Mouse (Mus musculus): Measurements from ENCODE around the gene Catsperg1. TPM values are rescaled to one million over a fixed set of nuclear protein-coding genes. Genes with fewer than 3 reads are reported as not detected.
"Not testable (repeated sequence)": the region's sequence is repeated elsewhere in the genome, so short reads cannot be mapped to it uniquely, and the experiment has no call there.

The Catsperg1 gene
- polyA plus RNA-seq, 1 experiment from 2014 or later = 0.19 TPM

GRCm38 (mm10) chr7:29144006-29144405 lies 69.8 kb downstream of the Catsperg1 start:
- no peaks in the 10 kb centered on the region for H3K27me3 ChIP-seq (replicated peaks; ENCODE audit: control insufficient read depth, insufficient read depth, low read length)
- H3K27ac ChIP-seq (replicated peaks; ENCODE audit: low read depth, low read length) = no peak overlapping the region
- H3K9ac ChIP-seq (ENCODE audit: low read depth, low read length) = no peak overlapping the region
- WGBS = 90% methylated on average over 4 of the region's 4 CpGs
- DNase-seq (ENCODE audit: low spot score) = no peak
- no peak overlapping the region for H3K4me3 ChIP-seq (ENCODE audit: low read depth, low read length)
- no peaks in the 10 kb centered on the region for H3K9me3 ChIP-seq (ENCODE audit: control insufficient read depth, low read length)
- ATAC-seq (ENCODE audit: low read depth) = no peak
- H3K4me2 ChIP-seq (ENCODE audit: low read depth, low read length) = no peak overlapping the region
- H3K4me1 ChIP-seq (ENCODE audit: control insufficient read depth, insufficient read depth, low read length) = no peaks in the 10 kb centered on the region
- no peaks in the 10 kb centered on the region for H3K36me3 ChIP-seq (ENCODE audit: control insufficient read depth, insufficient read depth, low read length)

- Histone ChIP-seq H3K4me2 (ENCODE audit: low read depth, low read length) (no peak overlapping the region), H3K27me3 (replicated peaks; ENCODE audit: control insufficient read depth, insufficient read depth, low read length) (no peaks in the 10 kb centered on the region), H3K36me3 (ENCODE audit: control insufficient read depth, insufficient read depth, low read length) (no peaks in the 10 kb centered on the region), H3K9me3 (ENCODE audit: control insufficient read depth, low read length) (no peaks in the 10 kb centered on the region), H3K9ac (ENCODE audit: low read depth, low read length) (no peak overlapping the region), H3K27ac (replicated peaks; ENCODE audit: low read depth, low read length) (no peak overlapping the region), H3K4me3 (ENCODE audit: low read depth, low read length) (no peak overlapping the region), H3K4me1 (ENCODE audit: control insufficient read depth, insufficient read depth, low read length) (no peaks in the 10 kb centered on the region)
- ATAC-seq (ENCODE audit: low read depth) (no peak), DNase-seq (ENCODE audit: low spot score) (no peak)
- WGBS = 77% methylated on average over 8 of the region's 8 CpGs
Measured at GRCm38 (mm10) chr7:29141416-29141815, 72.4 kb downstream of the Catsperg1 start.

- H3K4me1 ChIP-seq (ENCODE audit: control insufficient read depth, insufficient read depth, low read length); H3K27me3 ChIP-seq (replicated peaks; ENCODE audit: control insufficient read depth, insufficient read depth, low read length); H3K9me3 ChIP-seq (ENCODE audit: control insufficient read depth, low read length); H3K9ac ChIP-seq (ENCODE audit: low read depth, low read length); DNase-seq (ENCODE audit: low spot score); H3K4me2 ChIP-seq (ENCODE audit: low read depth, low read length); H3K27ac ChIP-seq (replicated peaks; ENCODE audit: low read depth, low read length); H3K36me3 ChIP-seq (ENCODE audit: control insufficient read depth, insufficient read depth, low read length); H3K4me3 ChIP-seq (ENCODE audit: low read depth, low read length); ATAC-seq (ENCODE audit: low read depth): not testable (repeated sequence)
- 89% methylated on average over 3 of the region's 4 CpGs for WGBS
Measured at GRCm38 (mm10) chr7:29139237-29139636, 74.6 kb downstream of the Catsperg1 start.

- no peak overlapping the region for H3K27ac ChIP-seq (replicated peaks; ENCODE audit: low read depth, low read length)
- no peak for ATAC-seq (ENCODE audit: low read depth)
- 44% methylated on average over 16 of the region's 16 CpGs for whole genome bisulfite sequencing
Measured at GRCm38 (mm10) chr7:29137429-29137828, 76.4 kb downstream of the Catsperg1 start.

GRCm38 (mm10) chr7:29134693-29135386 lies 79.0 kb downstream of the Catsperg1 start, which contains the start of gene Rasgrp4:
Gene Rasgrp4, plus strand, starts transcription at chr7:29134851.
- peak; percentile 73 for DNase-seq (ENCODE audit: low spot score)
- Histone ChIP-seq H3K9ac (ENCODE audit: low read depth, low read length) (peak within 1 kb of the TSS; percentile 53), H3K9me3 (ENCODE audit: control insufficient read depth, low read length) (no peaks in the 10 kb centered on the region), H3K36me3 (ENCODE audit: control insufficient read depth, insufficient read depth, low read length) (no peaks in the 10 kb centered on the region), H3K27ac (replicated peaks; ENCODE audit: low read depth, low read length) (no peak within 1 kb of the TSS), H3K4me1 (ENCODE audit: control insufficient read depth, insufficient read depth, low read length) (no peaks in the 10 kb centered on the region), H3K27me3 (replicated peaks; ENCODE audit: control insufficient read depth, insufficient read depth, low read length) (no peaks in the 10 kb centered on the region), H3K4me2 (ENCODE audit: low read depth, low read length) (peak within 1 kb of the TSS; percentile 64), H3K4me3 (ENCODE audit: low read depth, low read length) (peak within 1 kb of the TSS; percentile 33)
- ATAC-seq (ENCODE audit: low read depth) = peak; percentile 71; the same call in 1 of the 2 replicates
- 4% methylated on average over 9 of the region's 20 CpGs for WGBS

More at GRCm38 (mm10) chr7:29137429-29137828, 76.4 kb downstream of the Catsperg1 start:
- Histone ChIP-seq H3K4me2 (ENCODE audit: low read depth, low read length) (no peak overlapping the region), H3K4me1 (ENCODE audit: control insufficient read depth, insufficient read depth, low read length) (no peaks in the 10 kb centered on the region), H3K4me3 (ENCODE audit: low read depth, low read length) (no peak overlapping the region), H3K27me3 (replicated peaks; ENCODE audit: control insufficient read depth, insufficient read depth, low read length) (no peaks in the 10 kb centered on the region), H3K9ac (ENCODE audit: low read depth, low read length) (no peak overlapping the region), H3K9me3 (ENCODE audit: control insufficient read depth, low read length) (no peaks in the 10 kb centered on the region), H3K36me3 (ENCODE audit: control insufficient read depth, insufficient read depth, low read length) (no peaks in the 10 kb centered on the region)
- DNase-seq (ENCODE audit: low spot score) = no peak

GRCm38 (mm10) chr7:29134230-29134629 lies 79.6 kb downstream of the Catsperg1 start:
- Histone ChIP-seq H3K4me1 (ENCODE audit: control insufficient read depth, insufficient read depth, low read length) (no peaks in the 10 kb centered on the region), H3K36me3 (ENCODE audit: control insufficient read depth, insufficient read depth, low read length) (no peaks in the 10 kb centered on the region), H3K4me2 (ENCODE audit: low read depth, low read length) (peak overlapping the region; percentile 64), H3K9me3 (ENCODE audit: control insufficient read depth, low read length) (no peaks in the 10 kb centered on the region), H3K27ac (replicated peaks; ENCODE audit: low read depth, low read length) (no peak overlapping the region), H3K27me3 (replicated peaks; ENCODE audit: control insufficient read depth, insufficient read depth, low read length) (no peaks in the 10 kb centered on the region), H3K4me3 (ENCODE audit: low read depth, low read length) (peak overlapping the region; percentile 33), H3K9ac (ENCODE audit: low read depth, low read length) (peak overlapping the region; percentile 53)
- peak; percentile 7 for DNase-seq (ENCODE audit: low spot score)
- ATAC-seq (ENCODE audit: low read depth) = no peak
- 3% methylated on average over 4 of the region's 4 CpGs for WGBS

Other genes starting within 250 kb of the Catsperg1 start
- gene Eif3k, start 232.2 kb downstream of the Catsperg1 start, polyA plus RNA-seq (2014; fragmentation: Nextera tagmentation; extraction: Ambion mirVana) = 403 and 404 TPM in 2 replicates
- 7.2 and 8.7 TPM in 2 replicates for gene Map4k1, start 232.0 kb downstream of the Catsperg1 start, polyA plus RNA-seq (2014; fragmentation: Nextera tagmentation; extraction: Ambion mirVana)
- gene Ryr1, start 88.9 kb downstream of the Catsperg1 start, polyA plus RNA-seq (2014; fragmentation: Nextera tagmentation; extraction: Ambion mirVana) = 10.6 and 11.5 TPM in 2 replicates
- 0.54 and 0.78 TPM in 2 replicates for gene Rasgrp4, start 79.2 kb downstream of the Catsperg1 start, polyA plus RNA-seq (2014; fragmentation: Nextera tagmentation; extraction: Ambion mirVana)
- 15.4 and 16.5 TPM in 2 replicates for gene Fam98c, start 57.8 kb downstream of the Catsperg1 start, polyA plus RNA-seq (2014; fragmentation: Nextera tagmentation; extraction: Ambion mirVana)
- gene Ggn, start 43.8 kb downstream of the Catsperg1 start, polyA plus RNA-seq (2014; fragmentation: Nextera tagmentation; extraction: Ambion mirVana) = 0.51 and 0.72 TPM in 2 replicates
- 3.0 and 3.6 TPM in 2 replicates for gene Spred3, start 43.6 kb downstream of the Catsperg1 start, polyA plus RNA-seq (2014; fragmentation: Nextera tagmentation; extraction: Ambion mirVana)
- 244 and 264 TPM in 2 replicates for gene Psmd8, start 33.3 kb downstream of the Catsperg1 start, polyA plus RNA-seq (2014; fragmentation: Nextera tagmentation; extraction: Ambion mirVana)
- gene Kcnk6, start 18.5 kb upstream of the Catsperg1 start, polyA plus RNA-seq (2014; fragmentation: Nextera tagmentation; extraction: Ambion mirVana) = 1.4 and 2.2 TPM in 2 replicates
- gene Yif1b, start 24.3 kb upstream of the Catsperg1 start, polyA plus RNA-seq (2014; fragmentation: Nextera tagmentation; extraction: Ambion mirVana) = 110 and 122 TPM in 2 replicates
- gene 2200002D01Rik, start 34.4 kb upstream of the Catsperg1 start, polyA plus RNA-seq (2014; fragmentation: Nextera tagmentation; extraction: Ambion mirVana) = 1.9 and 4.3 TPM in 2 replicates
- gene Spint2, start 67.9 kb upstream of the Catsperg1 start, polyA plus RNA-seq (2014; fragmentation: Nextera tagmentation; extraction: Ambion mirVana) = 116 and 120 TPM in 2 replicates
- 11.6 and 13.8 TPM in 2 replicates for gene Ppp1r14a, start 75.3 kb upstream of the Catsperg1 start, polyA plus RNA-seq (2014; fragmentation: Nextera tagmentation; extraction: Ambion mirVana)
- 11.4 TPM in 2 replicates for gene Dpf1, start 89.9 kb upstream of the Catsperg1 start, polyA plus RNA-seq (2014; fragmentation: Nextera tagmentation; extraction: Ambion mirVana)